Mouse (Mus musculus): ENCODE data around the gene Ina. TPM values are rescaled to one million over a fixed set of nuclear protein-coding genes. Genes with fewer than 3 reads are reported as not detected.

The Ina gene
- total and polyA plus RNA-seq, 3 experiments = 0.11 TPM; not detected in 2

DNA sequence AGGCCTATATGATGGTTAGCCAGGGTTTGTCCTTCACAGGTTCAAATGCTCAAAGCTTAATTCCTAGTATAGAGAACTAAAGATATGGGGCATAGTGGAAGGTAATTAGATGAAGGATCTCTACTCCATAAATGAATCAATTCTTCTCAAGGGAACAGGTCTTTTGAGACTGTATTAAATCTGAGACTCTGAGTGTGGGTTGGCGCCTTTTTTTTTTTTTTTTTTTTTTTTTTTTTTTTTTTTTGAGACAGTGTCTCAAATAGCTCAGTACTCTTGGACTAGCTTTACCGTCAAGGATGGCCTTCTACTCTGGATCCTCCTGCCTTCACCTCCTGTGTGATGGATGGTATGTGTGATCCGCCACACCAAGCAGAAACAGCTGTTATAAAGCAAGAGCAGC lies 22.1 kb downstream of the Ina start:
- peaks cover 86% of the 10 kb centered on the region for H3K36me3 ChIP-seq (replicated peaks)
- no peaks in the 10 kb centered on the region for H3K9me3 ChIP-seq (replicated peaks)
- no peaks in the 10 kb centered on the region; the same call in 1 of the 2 replicates for H3K4me1 ChIP-seq (ENCODE audit: insufficient read depth, low read depth, low read length)
- DNase-seq (ENCODE audit: low spot score) (no peak), ATAC-seq (ENCODE audit: extremely low read depth, insufficient number of reproducible peaks, low FRiP score, poor library complexity, severe bottlenecking) (no peak)
- TF ChIP-seq CTCF (IDR thresholded peaks at IDR 0.05; ENCODE audit: low read depth, low read length) = no peak
- TF ChIP-seq GATA2 (IDR thresholded peaks at IDR 0.05; ENCODE audit: borderline replicate concordance, low read depth, low read length) = no peak
- TF ChIP-seq POLR2AphosphoS5 (IDR thresholded peaks at IDR 0.05; ENCODE audit: insufficient replicate concordance, low read depth, low read length) = no peak
- TF ChIP-seq GATA1 (IDR thresholded peaks at IDR 0.05; ENCODE audit: borderline replicate concordance, low read length) = no peak
- no peak for TF ChIP-seq TAL1 (conservative IDR thresholded peaks at IDR 0.05; ENCODE audit: low read depth, low read length)
- H3K4me3 ChIP-seq (ENCODE audit: low read depth, low read length) = no peak overlapping the region
- no peaks in the 10 kb centered on the region for H3K27me3 ChIP-seq (ENCODE audit: insufficient read depth, low read length)

DNA sequence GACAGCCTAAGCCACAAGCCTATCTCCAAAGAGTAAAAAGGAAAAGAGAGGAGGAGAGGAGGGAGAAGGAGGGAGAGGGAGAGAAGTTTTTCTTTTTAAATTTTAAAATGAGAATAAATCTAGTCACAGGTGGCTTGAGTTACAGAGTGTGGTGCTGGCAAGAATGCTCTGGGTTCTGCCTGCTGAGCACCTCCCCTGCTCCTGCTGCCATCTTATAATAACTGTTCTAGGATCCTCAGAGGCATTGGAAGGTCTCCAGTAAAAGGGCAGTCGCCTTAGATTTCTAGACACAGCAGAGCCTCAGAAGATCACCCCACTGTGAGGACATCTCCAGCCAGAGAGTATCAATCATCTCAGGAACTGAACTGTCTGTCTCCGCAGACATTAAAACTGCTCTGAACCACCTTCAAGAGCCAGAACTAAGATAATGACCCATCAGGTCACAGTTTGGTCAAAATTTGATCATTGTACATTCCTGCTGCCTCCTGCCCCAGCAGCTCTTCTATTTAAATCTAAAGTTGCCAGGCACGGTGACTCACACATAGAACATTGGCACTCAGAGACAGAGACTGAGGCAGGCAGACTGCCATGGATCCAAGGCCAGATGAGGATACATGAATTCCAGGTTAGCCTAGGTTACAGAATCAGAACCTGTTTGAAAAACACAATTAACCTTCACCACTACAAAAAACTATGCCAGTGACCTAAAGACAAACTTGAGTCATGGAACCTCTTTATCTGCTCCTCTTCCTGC lies 26.4 kb downstream of the Ina start:
- ATAC-seq (ENCODE audit: extremely low read depth, insufficient number of reproducible peaks, low FRiP score, poor library complexity, severe bottlenecking) (no peak), DNase-seq (ENCODE audit: low spot score) (no peak)
- H3K4me1 ChIP-seq (ENCODE audit: insufficient read depth, low read depth, low read length) = no peaks in the 10 kb centered on the region
- peaks cover 75% of the 10 kb centered on the region for H3K36me3 ChIP-seq (replicated peaks)
- H3K4me3 ChIP-seq (ENCODE audit: low read depth, low read length) = no peak overlapping the region
- H3K9me3 ChIP-seq (replicated peaks) = no peaks in the 10 kb centered on the region
- no peaks in the 10 kb centered on the region for H3K27me3 ChIP-seq (ENCODE audit: insufficient read depth, low read length)
- TF ChIP-seq TAL1 (conservative IDR thresholded peaks at IDR 0.05; ENCODE audit: low read depth, low read length) (no peak), POLR2AphosphoS5 (IDR thresholded peaks at IDR 0.05; ENCODE audit: insufficient replicate concordance, low read depth, low read length) (no peak), GATA1 (IDR thresholded peaks at IDR 0.05; ENCODE audit: borderline replicate concordance, low read length) (no peak), CTCF (IDR thresholded peaks at IDR 0.05; ENCODE audit: low read depth, low read length) (no peak)

DNA sequence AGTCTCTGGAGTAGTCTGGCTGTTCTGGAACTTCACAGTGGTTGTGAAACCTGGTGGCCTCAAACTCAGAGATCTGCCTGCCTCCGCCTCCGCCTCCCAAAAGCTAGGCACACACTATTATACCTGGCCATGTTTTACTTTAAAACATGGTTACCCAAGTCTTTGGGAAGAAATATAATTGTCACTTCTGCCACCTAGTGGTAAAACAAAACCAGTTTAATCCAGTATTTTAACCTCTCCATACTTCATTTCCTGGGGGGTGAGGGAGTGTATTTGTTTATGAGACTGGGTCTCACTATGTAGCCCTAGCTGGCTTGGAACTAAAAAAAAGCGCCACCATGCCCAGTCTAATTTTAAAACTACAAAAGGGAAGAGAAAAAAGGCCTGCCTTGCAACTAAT lies 29.1 kb downstream of the Ina start:
- Histone ChIP-seq H3K9me3 (replicated peaks) (no peaks in the 10 kb centered on the region), H3K36me3 (replicated peaks) (peaks cover 81% of the 10 kb centered on the region), H3K27me3 (ENCODE audit: insufficient read depth, low read length) (no peaks in the 10 kb centered on the region), H3K4me1 (ENCODE audit: insufficient read depth, low read depth, low read length) (peaks cover 8% of the 10 kb centered on the region; the same call in 1 of the 2 replicates), H3K4me3 (ENCODE audit: low read depth, low read length) (no peak overlapping the region)
- TF ChIP-seq GATA2 (IDR thresholded peaks at IDR 0.05; ENCODE audit: borderline replicate concordance, low read depth, low read length) = no peak
- no peak for TF ChIP-seq TAL1 (conservative IDR thresholded peaks at IDR 0.05; ENCODE audit: low read depth, low read length)
- no peak for TF ChIP-seq POLR2AphosphoS5 (IDR thresholded peaks at IDR 0.05; ENCODE audit: insufficient replicate concordance, low read depth, low read length)
- no peak for TF ChIP-seq CTCF (IDR thresholded peaks at IDR 0.05; ENCODE audit: low read depth, low read length)
- TF ChIP-seq GATA1 (IDR thresholded peaks at IDR 0.05; ENCODE audit: borderline replicate concordance, low read length) = no peak
- DNase-seq (ENCODE audit: low spot score) (no peak), ATAC-seq (ENCODE audit: extremely low read depth, insufficient number of reproducible peaks, low FRiP score, poor library complexity, severe bottlenecking) (no peak)

DNA sequence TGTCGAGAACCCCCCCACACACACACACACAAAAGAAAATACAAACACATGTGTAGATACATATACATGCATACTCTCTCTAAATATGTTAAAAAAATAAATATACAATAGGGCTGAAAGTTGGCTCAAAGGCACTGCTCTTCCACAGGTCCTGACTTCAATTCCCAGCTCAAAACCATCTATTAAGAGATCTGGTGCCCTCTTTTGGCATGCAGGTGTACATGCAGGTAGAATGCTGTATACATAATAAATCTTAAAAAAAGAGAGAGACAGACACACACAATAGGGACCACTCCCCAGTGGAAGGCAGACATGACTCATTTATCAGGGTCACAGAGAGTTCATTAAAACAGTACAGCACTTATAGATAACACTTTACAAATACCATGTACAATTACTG lies 31.8 kb downstream of the Ina start:
- Histone ChIP-seq H3K27me3 (ENCODE audit: insufficient read depth, low read length) (no peaks in the 10 kb centered on the region), H3K9me3 (replicated peaks) (no peaks in the 10 kb centered on the region), H3K4me3 (ENCODE audit: low read depth, low read length) (no peak overlapping the region), H3K4me1 (ENCODE audit: insufficient read depth, low read depth, low read length) (peaks cover 31% of the 10 kb centered on the region), H3K36me3 (replicated peaks) (peaks cover 60% of the 10 kb centered on the region)
- ATAC-seq (ENCODE audit: extremely low read depth, insufficient number of reproducible peaks, low FRiP score, poor library complexity, severe bottlenecking) (no peak), DNase-seq (ENCODE audit: low spot score) (no peak)
- TF ChIP-seq POLR2AphosphoS5 (IDR thresholded peaks at IDR 0.05; ENCODE audit: insufficient replicate concordance, low read depth, low read length) (no peak), GATA1 (IDR thresholded peaks at IDR 0.05; ENCODE audit: borderline replicate concordance, low read length) (no peak), CTCF (IDR thresholded peaks at IDR 0.05; ENCODE audit: low read depth, low read length) (no peak)

DNA sequence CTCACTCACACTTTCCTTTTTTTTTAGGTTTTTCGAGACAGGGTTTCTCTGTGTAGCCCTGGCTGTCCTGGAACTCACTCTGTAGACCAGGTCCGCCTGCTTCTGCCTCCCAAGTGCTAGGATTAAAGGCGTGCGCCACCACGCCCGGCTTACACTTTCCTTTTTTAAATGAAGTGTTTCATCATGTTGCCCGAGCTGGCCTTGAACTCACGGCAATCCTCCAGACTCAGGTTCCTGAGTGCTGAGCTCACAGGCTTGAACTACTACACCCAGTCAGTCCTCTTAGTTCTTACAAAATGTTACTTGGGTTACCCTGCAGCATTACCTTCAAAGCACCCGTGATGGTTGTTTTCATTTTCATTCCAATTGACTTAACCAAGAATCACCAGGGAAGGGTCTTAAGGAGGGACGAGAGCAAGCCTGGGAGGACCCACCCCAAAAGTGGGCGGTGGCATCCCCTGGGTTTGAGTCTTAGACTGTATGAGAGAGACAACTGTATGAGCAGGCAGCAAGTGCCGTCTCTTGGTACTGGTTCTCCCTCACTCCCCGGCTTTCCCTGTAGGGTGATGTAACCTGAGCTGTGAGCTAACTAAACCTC lies 32.8 kb downstream of the Ina start:
- no peak for DNase-seq (ENCODE audit: low spot score)
- peaks cover 58% of the 10 kb centered on the region for H3K36me3 ChIP-seq (replicated peaks)

DNA sequence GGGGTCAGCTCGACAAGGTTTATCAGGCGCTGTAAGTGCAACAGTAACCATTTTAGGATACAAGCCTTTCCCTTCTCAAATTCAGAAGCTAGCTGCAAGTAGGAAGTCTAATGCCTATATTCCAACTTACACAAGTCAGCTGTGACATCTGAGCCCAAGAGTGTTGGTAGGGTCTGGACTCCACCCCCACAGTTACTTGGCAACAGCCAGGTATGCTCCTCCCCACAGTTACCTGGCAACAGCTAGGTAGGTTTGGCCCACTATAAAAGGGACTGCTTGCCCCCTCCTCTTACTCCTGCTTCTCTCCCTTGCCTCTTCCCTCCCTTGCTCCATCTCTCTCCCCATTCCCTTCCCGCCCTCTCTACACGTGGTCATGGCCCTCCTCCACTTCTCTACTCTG lies 34.6 kb downstream of the Ina start:
- H3K36me3 ChIP-seq (replicated peaks) = peaks cover 45% of the 10 kb centered on the region
- TF ChIP-seq CTCF (IDR thresholded peaks at IDR 0.05; ENCODE audit: low read depth, low read length) = no peak
- TF ChIP-seq POLR2AphosphoS5 (IDR thresholded peaks at IDR 0.05; ENCODE audit: insufficient replicate concordance, low read depth, low read length) = no peak
- TF ChIP-seq TAL1 (conservative IDR thresholded peaks at IDR 0.05; ENCODE audit: low read depth, low read length) = no peak
- no peak for TF ChIP-seq GATA2 (IDR thresholded peaks at IDR 0.05; ENCODE audit: borderline replicate concordance, low read depth, low read length)
- no peak for TF ChIP-seq GATA1 (IDR thresholded peaks at IDR 0.05; ENCODE audit: borderline replicate concordance, low read length)
- H3K27me3 ChIP-seq (ENCODE audit: insufficient read depth, low read length) = no peaks in the 10 kb centered on the region
- no peak for ATAC-seq (ENCODE audit: extremely low read depth, insufficient number of reproducible peaks, low FRiP score, poor library complexity, severe bottlenecking)
- peak overlapping the region; percentile 84; the same call in 1 of the 2 replicates for H3K4me3 ChIP-seq (ENCODE audit: low read depth, low read length)
- H3K9me3 ChIP-seq (replicated peaks) = no peaks in the 10 kb centered on the region
- H3K4me1 ChIP-seq (ENCODE audit: insufficient read depth, low read depth, low read length) = peaks cover 35% of the 10 kb centered on the region
- no peak for DNase-seq (ENCODE audit: low spot score)

More for the DNA sequence above, 32.8 kb downstream of the Ina start:
- no peaks in the 10 kb centered on the region for H3K9me3 ChIP-seq (replicated peaks)
- no peak for ATAC-seq (ENCODE audit: extremely low read depth, insufficient number of reproducible peaks, low FRiP score, poor library complexity, severe bottlenecking)
- no peaks in the 10 kb centered on the region for H3K27me3 ChIP-seq (ENCODE audit: insufficient read depth, low read length)
- H3K4me1 ChIP-seq (ENCODE audit: insufficient read depth, low read depth, low read length) = peaks cover 33% of the 10 kb centered on the region
- no peak overlapping the region for H3K4me3 ChIP-seq (ENCODE audit: low read depth, low read length)
- TF ChIP-seq TAL1 (conservative IDR thresholded peaks at IDR 0.05; ENCODE audit: low read depth, low read length) (no peak), POLR2AphosphoS5 (IDR thresholded peaks at IDR 0.05; ENCODE audit: insufficient replicate concordance, low read depth, low read length) (no peak), GATA1 (IDR thresholded peaks at IDR 0.05; ENCODE audit: borderline replicate concordance, low read length) (no peak), CTCF (IDR thresholded peaks at IDR 0.05; ENCODE audit: low read depth, low read length) (no peak), GATA2 (IDR thresholded peaks at IDR 0.05; ENCODE audit: borderline replicate concordance, low read depth, low read length) (no peak)

Measured in G1E (cell line).